In the genomic region with DNA sequence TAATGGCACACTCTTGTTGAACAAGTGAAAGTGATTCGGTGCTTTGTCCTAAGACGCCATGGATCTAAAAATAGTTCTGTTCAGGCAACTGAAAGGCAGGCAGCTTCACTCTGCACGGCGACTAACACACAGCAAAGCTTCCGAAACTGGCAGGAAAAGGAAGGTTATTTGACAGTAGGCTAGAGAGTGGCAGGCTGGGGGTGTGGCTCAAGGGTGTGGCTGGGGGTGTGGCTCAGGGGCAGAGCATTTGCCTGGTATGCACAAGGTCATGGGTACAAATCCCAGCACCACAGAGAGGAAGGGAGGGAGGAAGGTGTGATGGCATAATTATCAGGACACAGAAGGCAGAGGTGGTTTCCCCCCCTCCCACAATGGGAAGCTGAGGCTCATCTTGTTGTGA, we compare ENCODE assay signal across 15 mouse cellular contexts.
DNase-seq lines count a peak whose midpoint lies in the region; ATAC-seq and TF ChIP-seq lines count a peak whose summit lies in the region.
"Had no signal": no experiment of that assay in that cellular context is flagged by ENCODE, and none has a peak within 500 bp of the region (broad histone marks: within the 10 kb centered on the region; RNA-seq: fewer than 3 reads in every experiment).

No protein-coding gene starts in this region.

- no peak overlapping the region for H3K27ac ChIP-seq in intestine, embryonic 15.5 days
- H3K27ac ChIP-seq: embryonic facial prominence, embryonic 10.5 days; forebrain, embryonic 13.5 days; hindbrain, embryonic 10.5 days; limb, embryonic 10.5 days; neural tube, embryonic 12.5 days had no signal

- no peak for TF ChIP-seq CTCF in lung, adult 2 months (IDR thresholded peaks at IDR 0.05; ENCODE audit: insufficient read depth, low read length)

- TF ChIP-seq POLR2A in lung, adult 2 months (IDR thresholded peaks at IDR 0.05; ENCODE audit: borderline replicate concordance, extremely low read depth, low read depth, low read length), result no peak

- H3K27me3 ChIP-seq in intestine, embryonic 15.5 days (replicated peaks), result no peaks in the 10 kb centered on the region
- H3K27me3 ChIP-seq: forebrain, embryonic 13.5 days; neural tube, embryonic 12.5 days had no signal

- H3K9ac ChIP-seq in intestine, embryonic 15.5 days, result no peak overlapping the region
- H3K9ac ChIP-seq: forebrain, embryonic 13.5 days; neural tube, embryonic 12.5 days had no signal

- 14% methylated on average over 5 of the region's 5 CpGs for whole genome bisulfite sequencing in lung, adult 2 months
- WGBS in intestine, embryonic 15.5 days, result 23% methylated on average over 5 of the region's 5 CpGs

- ATAC-seq in CD4-positive, CD25-positive, alpha-beta regulatory T cell, adult 4 months, result no peak
- peak; percentile 58; the same call in 1 of the 2 replicates for ATAC-seq in intestine, embryonic 15.5 days
- ATAC-seq: forebrain, embryonic 13.5 days had no signal

- H3K4me3 ChIP-seq in lung, adult 2 months (replicated peaks; ENCODE audit: extremely low read depth, low read depth, low read length), result no peak overlapping the region
- no peak overlapping the region for H3K4me3 ChIP-seq in intestine, embryonic 15.5 days (replicated peaks)
- H3K4me3 ChIP-seq: embryonic facial prominence, embryonic 10.5 days; forebrain, embryonic 13.5 days; hindbrain, embryonic 10.5 days; limb, embryonic 10.5 days; neural tube, embryonic 12.5 days had no signal

- no peak overlapping the region for H3K4me2 ChIP-seq in intestine, embryonic 15.5 days (replicated peaks)
- H3K4me2 ChIP-seq: forebrain, embryonic 13.5 days; neural tube, embryonic 12.5 days had no signal

- H3K36me3 ChIP-seq in intestine, embryonic 15.5 days, result no peaks in the 10 kb centered on the region
- H3K36me3 ChIP-seq: embryonic facial prominence, embryonic 10.5 days; hindbrain, embryonic 10.5 days; limb, embryonic 10.5 days; neural tube, embryonic 12.5 days had no signal

- H3K9me3 ChIP-seq in intestine, embryonic 15.5 days, result no peaks in the 10 kb centered on the region
- H3K9me3 ChIP-seq: embryonic facial prominence, embryonic 10.5 days; forebrain, embryonic 13.5 days; hindbrain, embryonic 10.5 days; limb, embryonic 10.5 days; neural tube, embryonic 12.5 days had no signal

- DNase-seq in CD4-positive, CD25-positive, alpha-beta regulatory T cell, adult 2 months (ENCODE audit: low read depth, low spot score), result peak; percentile 31
- peak; percentile 42 for DNase-seq in lung, postnatal 10 days
- no peak for DNase-seq in lung, adult 2 months
- DNase-seq in thymus, postnatal 14 days, result peak; percentile 54
- DNase-seq in layer of hippocampus, adult 9-11 months, result no peak
- no peak for DNase-seq in left cerebral cortex, adult 11 months (ENCODE audit: low spot score)
- DNase-seq: kidney, postnatal 10 days; right cerebral cortex, postnatal 25 days had no signal

- H3K4me1 ChIP-seq in lung, adult 2 months (ENCODE audit: control insufficient read depth, insufficient read depth, low read length), result no peaks in the 10 kb centered on the region
- peaks cover 21% of the 10 kb centered on the region for H3K4me1 ChIP-seq in intestine, embryonic 15.5 days (replicated peaks)
- H3K4me1 ChIP-seq: forebrain, embryonic 13.5 days; hindbrain, embryonic 10.5 days; neural tube, embryonic 12.5 days had no signal

Comparison
In these comparisons a context has a peak if more than half of its experiments do, and no peak if none do; other contexts are left out.
1. DNase-seq: peak in CD4-positive, CD25-positive, alpha-beta regulatory T cell, adult 2 months (single experiment), lung, postnatal 10 days (single experiment) and thymus, postnatal 14 days (single experiment); none in lung, adult 2 months (single experiment), layer of hippocampus, adult 9-11 months (single experiment) and left cerebral cortex, adult 11 months (single experiment).